Mouse (Mus musculus): ENCODE measurements around the gene Nrn1. TPM values are rescaled to one million over a fixed set of nuclear protein-coding genes. Genes with fewer than 3 reads are reported as not detected.

Nrn1 gene
- total RNA-seq (2021) = 100 to 1,000 TPM; 275 to 283 TPM
- long read RNA-seq, transcript Nrn1-201 (3 exons, 1,619 nt) = major isoform, 145 of 165 reads
- long read RNA-seq, partial matches to known transcripts = 4 of 165 reads
- long read RNA-seq, other reads (novel, unspliced or antisense) = 14 of 165 reads

- DNase-seq (ENCODE audit: low spot score in 2 of 2) = peak in 1 of 2 experiments; percentile 70
Observed at GRCm38 (mm10) chr13:36734731-36735571, at the start of gene Nrn1. Nrn1 (minus strand) TSS chr13:36735131.

- no peak for DNase-seq (ENCODE audit: low spot score in 2 of 2)
Observed at GRCm38 (mm10) chr13:36779626-36780025, 44.7 kb upstream of the Nrn1 start.

GRCm38 (mm10) chr13:36766801-36767200, 31.9 kb upstream of the Nrn1 start:
- DNase-seq (ENCODE audit: low spot score in 2 of 2) = peak; percentile 13 to 70

GRCm38 (mm10) chr13:36751861-36752260, 16.9 kb upstream of the Nrn1 start:
- DNase-seq (ENCODE audit: low spot score in 2 of 2) = no peak

- DNase-seq (ENCODE audit: low spot score in 2 of 2) = no peak
Observed at GRCm38 (mm10) chr13:36750056-36750455, 15.1 kb upstream of the Nrn1 start.

GRCm38 (mm10) chr13:36736619-36736996, 1.7 kb upstream of the Nrn1 start:
- no peak for DNase-seq (ENCODE audit: low spot score in 2 of 2)

- DNase-seq (ENCODE audit: low spot score in 2 of 2) = peak in 1 of 2 experiments; percentile 76
Observed at GRCm38 (mm10) chr13:36735901-36736618, 1.1 kb upstream of the Nrn1 start.

GRCm38 (mm10) chr13:36733989-36734690, 791 bp downstream of the Nrn1 start:
- peak in 1 of 2 experiments; percentile 76 for DNase-seq (ENCODE audit: low spot score in 2 of 2)

GRCm38 (mm10) chr13:36733566-36733965, 1.4 kb downstream of the Nrn1 start:
- no peak for DNase-seq (ENCODE audit: low spot score in 2 of 2)

GRCm38 (mm10) chr13:36732891-36733490, 1.9 kb downstream of the Nrn1 start:
- no peak for DNase-seq (ENCODE audit: low spot score in 2 of 2)

GRCm38 (mm10) chr13:36731931-36732461, 2.9 kb downstream of the Nrn1 start:
- DNase-seq (ENCODE audit: low spot score in 2 of 2) = peak in 1 of 2 experiments; percentile 55

- DNase-seq (ENCODE audit: low spot score in 2 of 2) = peak in 1 of 2 experiments; percentile 66
Observed at GRCm38 (mm10) chr13:36731016-36731930, 3.7 kb downstream of the Nrn1 start.

- no peak for DNase-seq (ENCODE audit: low spot score in 2 of 2)
Observed at GRCm38 (mm10) chr13:36730341-36730761, 4.6 kb downstream of the Nrn1 start.

- DNase-seq (ENCODE audit: low spot score in 2 of 2) = no peak
Observed at GRCm38 (mm10) chr13:36729731-36730340, 5.1 kb downstream of the Nrn1 start.

- DNase-seq (ENCODE audit: low spot score in 2 of 2) = no peak
Observed at GRCm38 (mm10) chr13:36728509-36728908, 6.4 kb downstream of the Nrn1 start.

GRCm38 (mm10) chr13:36727779-36728470, 7.0 kb downstream of the Nrn1 start:
- no peak for DNase-seq (ENCODE audit: low spot score in 2 of 2)

GRCm38 (mm10) chr13:36726951-36727778, 7.8 kb downstream of the Nrn1 start:
- DNase-seq (ENCODE audit: low spot score in 2 of 2) = peak; percentile 68 to 84

- DNase-seq (ENCODE audit: low spot score in 2 of 2) = peak in 1 of 2 experiments; percentile 53
Observed at GRCm38 (mm10) chr13:36726551-36726950, 8.4 kb downstream of the Nrn1 start.

All from layer of hippocampus, adult 18-20 months (tissue).